Mouse (Mus musculus): Measurements from ENCODE around the gene Acot7. TPM values are rescaled to one million over a fixed set of nuclear protein-coding genes. Genes with fewer than 3 reads are reported as not detected.

Gene Acot7
- total RNA-seq, 1 experiment from 2014 or later, result 59.6 TPM

GRCm38 (mm10) chr4:152178344-152178864 is 470 bp downstream of the Acot7 start:
- peak; percentile 4; the same call in 1 of the 2 replicates for ATAC-seq (replicated peaks; ENCODE audit: low read depth, poor library complexity, severe bottlenecking)

GRCm38 (mm10) chr4:152178916-152179705 is 1.2 kb downstream of the Acot7 start:
- ATAC-seq (replicated peaks; ENCODE audit: low read depth, poor library complexity, severe bottlenecking), result no peak

- no peak for ATAC-seq (replicated peaks; ENCODE audit: low read depth, poor library complexity, severe bottlenecking)
Observed at GRCm38 (mm10) chr4:152179946-152180660, 2.2 kb downstream of the Acot7 start.

- ATAC-seq (replicated peaks; ENCODE audit: low read depth, poor library complexity, severe bottlenecking), result no peak
Observed at GRCm38 (mm10) chr4:152182205-152182604, 4.3 kb downstream of the Acot7 start.

- ATAC-seq (replicated peaks; ENCODE audit: low read depth, poor library complexity, severe bottlenecking), result no peak
Observed at GRCm38 (mm10) chr4:152184353-152185035, 6.6 kb downstream of the Acot7 start.

- peak; percentile 56 for ATAC-seq (replicated peaks; ENCODE audit: low read depth, poor library complexity, severe bottlenecking)
Observed at GRCm38 (mm10) chr4:152185137-152185509, 7.2 kb downstream of the Acot7 start.

- 0 out of 2 replicates have a peak, but pooled peaks have one; percentile 14 for ATAC-seq (replicated peaks; ENCODE audit: low read depth, poor library complexity, severe bottlenecking)
Observed at GRCm38 (mm10) chr4:152185510-152186204, 7.7 kb downstream of the Acot7 start.

- ATAC-seq (replicated peaks; ENCODE audit: low read depth, poor library complexity, severe bottlenecking), result peak; percentile 57
Observed at GRCm38 (mm10) chr4:152186205-152187082, 8.5 kb downstream of the Acot7 start.

- no peak for ATAC-seq (replicated peaks; ENCODE audit: low read depth, poor library complexity, severe bottlenecking)
Observed at GRCm38 (mm10) chr4:152187142-152187541, 9.2 kb downstream of the Acot7 start.

GRCm38 (mm10) chr4:152188651-152189050 is 10.7 kb downstream of the Acot7 start:
- ATAC-seq (replicated peaks; ENCODE audit: low read depth, poor library complexity, severe bottlenecking), result no peak

- ATAC-seq (replicated peaks; ENCODE audit: low read depth, poor library complexity, severe bottlenecking), result no peak
Observed at GRCm38 (mm10) chr4:152189071-152189470, 11.1 kb downstream of the Acot7 start.

- ATAC-seq (replicated peaks; ENCODE audit: low read depth, poor library complexity, severe bottlenecking), result no peak
Observed at GRCm38 (mm10) chr4:152189691-152190090, 11.8 kb downstream of the Acot7 start.

- ATAC-seq (replicated peaks; ENCODE audit: low read depth, poor library complexity, severe bottlenecking), result peak; percentile 72
Observed at GRCm38 (mm10) chr4:152190096-152190653, 12.2 kb downstream of the Acot7 start.

- ATAC-seq (replicated peaks; ENCODE audit: low read depth, poor library complexity, severe bottlenecking), result no peak
Observed at GRCm38 (mm10) chr4:152190701-152191100, 12.8 kb downstream of the Acot7 start.

- no peak for ATAC-seq (replicated peaks; ENCODE audit: low read depth, poor library complexity, severe bottlenecking)
Observed at GRCm38 (mm10) chr4:152192569-152192968, 14.6 kb downstream of the Acot7 start.

- no peak for ATAC-seq (replicated peaks; ENCODE audit: low read depth, poor library complexity, severe bottlenecking)
Observed at GRCm38 (mm10) chr4:152194476-152195175, 16.7 kb downstream of the Acot7 start.

- no peak for ATAC-seq (replicated peaks; ENCODE audit: low read depth, poor library complexity, severe bottlenecking)
Observed at GRCm38 (mm10) chr4:152196276-152196675, 18.3 kb downstream of the Acot7 start.

- ATAC-seq (replicated peaks; ENCODE audit: low read depth, poor library complexity, severe bottlenecking), result no peak
Observed at GRCm38 (mm10) chr4:152197545-152197944, 19.6 kb downstream of the Acot7 start.

Measured in common myeloid progenitor, adult 5-6 weeks (primary cell).